Mouse (Mus musculus): Measurements from ENCODE around the gene Nt5c2.

The Nt5c2 gene

GRCm38 (mm10) chr19:46889666-46890065 is 125.3 kb downstream of the Nt5c2 start:
- CTCF ChIA-PET = no interaction called here

- CTCF ChIA-PET = no interaction called here
These were observed 127.0 kb downstream of the Nt5c2 start for GRCm38 (mm10) chr19:46887811-46888527.

DNA sequence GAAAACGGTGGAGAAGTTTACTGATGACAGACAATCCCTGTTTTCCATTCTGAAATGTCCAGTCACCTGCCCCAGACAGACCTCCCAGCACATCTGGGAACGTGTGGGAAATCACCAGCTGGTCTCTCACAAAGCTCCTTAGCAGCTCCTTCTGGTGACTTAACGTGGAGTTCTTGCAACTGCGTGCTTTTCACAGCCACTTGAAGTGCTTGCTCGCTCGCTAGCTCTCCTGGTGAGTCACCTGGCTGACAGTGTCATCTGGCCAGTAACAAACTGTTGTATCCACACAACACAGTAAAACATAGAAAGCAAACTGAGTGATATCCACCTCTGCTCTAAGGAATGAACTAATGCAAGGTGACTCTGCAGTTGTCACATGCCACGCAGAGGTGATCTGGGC is 128.1 kb downstream of the Nt5c2 start:
- CTCF ChIA-PET = no interaction called here

GRCm38 (mm10) chr19:46885365-46885764 is 129.6 kb downstream of the Nt5c2 start:
- CTCF ChIA-PET = interaction anchor here (1.0 kb wide), 1 partner anchor 106 kb away, joined by 3 read pairs; no protein-coding TSS in a partner anchor

- CTCF ChIA-PET = no interaction called here
These were observed 135.1 kb downstream of the Nt5c2 start for GRCm38 (mm10) chr19:46879876-46880275.

DNA sequence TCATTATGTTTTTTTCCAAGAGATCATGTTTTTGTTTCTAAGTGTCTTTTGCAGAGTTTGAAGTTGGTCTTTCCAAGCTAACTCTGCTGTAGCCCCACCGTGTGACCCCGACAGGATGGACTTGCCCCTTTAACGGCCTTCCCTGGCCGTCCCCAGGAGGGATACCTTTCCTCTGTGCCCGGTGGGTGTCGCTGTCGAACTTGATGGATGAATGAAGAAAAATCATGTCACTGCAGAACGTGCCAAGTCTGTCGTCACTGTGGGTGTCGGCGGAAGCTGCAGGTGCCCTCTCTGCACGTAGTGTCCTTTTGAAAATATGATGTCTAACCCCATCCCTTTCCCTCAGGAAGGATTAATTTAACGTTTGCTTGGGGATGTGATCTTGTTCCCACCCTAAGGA is 136.6 kb downstream of the Nt5c2 start:
- CTCF ChIA-PET = no interaction called here

- CTCF ChIA-PET = no interaction called here
These were observed 137.1 kb downstream of the Nt5c2 start for GRCm38 (mm10) chr19:46877886-46878285.

- CTCF ChIA-PET = interaction anchor here (0.5 kb wide), 1 partner anchor 862 kb away, joined by 4 read pairs; no protein-coding TSS in a partner anchor
These were observed 139.2 kb downstream of the Nt5c2 start for GRCm38 (mm10) chr19:46875790-46876189.

DNA sequence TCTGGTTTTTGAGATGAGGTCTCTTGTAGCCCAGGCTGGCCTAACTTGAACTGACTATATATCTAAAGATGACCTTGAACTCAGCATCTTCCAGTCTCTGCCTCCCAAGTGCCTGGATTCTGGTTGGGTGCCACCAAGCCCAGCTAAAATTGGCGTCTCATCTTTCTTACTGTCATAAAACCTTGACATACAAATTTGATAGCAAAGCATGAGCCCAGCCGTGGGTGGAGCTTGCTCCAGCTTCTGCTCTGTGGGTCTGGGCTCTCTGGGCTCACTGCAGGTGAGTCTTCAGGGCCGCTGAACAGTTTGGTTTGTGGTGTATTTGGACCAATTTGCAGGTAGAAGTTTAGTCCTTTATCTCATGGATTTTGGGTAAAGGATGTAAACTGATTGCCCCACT is 141.0 kb downstream of the Nt5c2 start:
- CTCF ChIA-PET = no interaction called here

DNA sequence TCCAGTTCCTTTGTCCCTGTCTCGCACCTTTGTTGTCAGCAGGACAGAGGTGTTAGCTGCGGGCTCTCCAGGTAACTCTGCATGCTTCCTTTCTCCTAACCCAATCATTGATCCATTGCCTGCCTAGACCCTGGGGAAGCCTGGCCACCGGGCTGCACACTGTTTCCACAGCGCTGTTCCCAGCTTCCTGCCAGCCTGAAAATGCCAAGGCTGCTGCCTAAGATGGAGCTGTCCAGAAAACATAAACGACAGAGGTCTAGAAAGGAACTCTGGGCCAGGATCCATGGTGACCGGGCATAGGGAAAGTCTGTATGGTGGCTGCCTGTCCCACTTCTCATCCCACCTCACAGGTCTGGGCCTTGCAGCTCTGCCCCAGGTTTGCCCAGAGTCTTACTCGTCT is 143.3 kb downstream of the Nt5c2 start:
- CTCF ChIA-PET = no interaction called here

DNA sequence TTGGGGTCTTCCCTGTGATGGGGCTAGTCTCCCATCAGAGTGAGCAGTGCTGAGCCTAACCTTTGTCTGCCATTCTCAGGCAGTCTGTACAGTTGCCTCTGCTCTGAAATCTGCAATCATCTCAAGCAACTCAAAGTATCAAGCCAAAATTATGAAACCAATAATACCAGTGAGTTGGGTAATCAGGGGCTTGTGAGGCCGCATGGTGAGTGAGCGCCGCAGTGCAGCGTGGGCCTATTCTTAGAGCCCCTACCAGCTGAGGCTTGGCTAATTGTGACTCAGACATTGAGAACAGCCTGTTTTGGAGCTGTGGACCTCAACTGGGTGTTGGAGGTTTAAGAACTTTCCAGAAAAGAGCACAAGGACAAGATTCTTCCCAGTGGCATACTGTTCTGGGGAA is 143.9 kb downstream of the Nt5c2 start:
- CTCF ChIA-PET = no interaction called here

- CTCF ChIA-PET = interaction anchor here (0.6 to 1.4 kb wide), 5 partner anchors 54 to 220 kb away, joined by 3 to 4 read pairs (median 3); no protein-coding TSS in a partner anchor
These were observed 145.4 kb downstream of the Nt5c2 start for GRCm38 (mm10) chr19:46869526-46869925.

- CTCF ChIA-PET = interaction anchor here (0.6 to 1.4 kb wide), 3 partner anchors 54 to 220 kb away, joined by 3 to 4 read pairs (median 3); no protein-coding TSS in a partner anchor
These were observed 145.9 kb downstream of the Nt5c2 start for GRCm38 (mm10) chr19:46869049-46869448.

DNA sequence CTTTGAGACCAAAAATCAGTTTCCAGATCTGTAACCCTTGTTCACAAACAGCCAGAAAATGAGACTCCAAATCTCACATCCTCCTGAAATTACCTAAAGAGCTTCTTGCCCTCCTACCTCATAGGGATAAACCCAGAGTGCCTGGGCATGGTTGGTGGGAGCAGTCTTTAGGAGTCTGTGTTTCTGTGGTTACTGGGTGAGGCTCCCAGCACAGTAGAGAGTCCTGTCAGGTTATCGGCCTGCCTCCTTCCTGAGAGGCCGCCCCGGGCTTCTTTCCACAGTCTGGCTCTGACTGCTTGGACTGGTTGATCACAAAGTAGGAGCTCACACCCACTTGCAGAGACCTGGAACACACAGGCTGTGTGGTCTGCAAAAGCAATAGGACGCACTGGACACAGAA is 149.6 kb downstream of the Nt5c2 start:
- CTCF ChIA-PET = no interaction called here

- CTCF ChIA-PET = no interaction called here
These were observed 150.1 kb downstream of the Nt5c2 start for GRCm38 (mm10) chr19:46864731-46865331.

- CTCF ChIA-PET = no interaction called here
These were observed 150.9 kb downstream of the Nt5c2 start for GRCm38 (mm10) chr19:46864079-46864478.

- CTCF ChIA-PET = interaction anchor here (0.7 kb wide), 1 partner anchor 277 kb away, joined by 4 read pairs; no protein-coding TSS in a partner anchor
These were observed 151.6 kb downstream of the Nt5c2 start for GRCm38 (mm10) chr19:46863236-46863927.

- CTCF ChIA-PET = interaction anchor here (0.7 kb wide), 1 partner anchor 276 kb away, joined by 4 read pairs; no protein-coding TSS in a partner anchor
These were observed 152.4 kb downstream of the Nt5c2 start for GRCm38 (mm10) chr19:46862556-46862955.

DNA sequence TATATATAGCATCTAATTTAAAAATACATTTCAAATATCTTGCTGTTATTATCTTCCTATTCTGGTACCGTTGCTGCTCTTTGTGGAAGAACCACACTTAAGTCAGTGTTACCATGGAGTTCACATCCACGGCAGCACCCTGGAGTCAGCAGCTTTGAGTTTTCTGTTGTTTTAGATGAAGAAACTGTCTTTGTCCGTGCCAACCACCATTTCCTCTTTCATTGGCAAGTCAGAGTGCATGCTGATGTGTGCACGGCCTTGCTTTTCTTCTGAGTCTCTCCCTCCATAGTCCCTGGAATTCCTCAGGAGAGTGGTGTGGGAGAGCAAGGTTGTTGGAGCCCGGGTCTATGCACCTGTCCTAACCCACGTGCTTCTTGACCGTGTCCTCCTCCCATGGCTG is 156.8 kb downstream of the Nt5c2 start:
- CTCF ChIA-PET = no interaction called here

- CTCF ChIA-PET = no interaction called here
These were observed 157.5 kb downstream of the Nt5c2 start for GRCm38 (mm10) chr19:46857277-46857989.

DNA sequence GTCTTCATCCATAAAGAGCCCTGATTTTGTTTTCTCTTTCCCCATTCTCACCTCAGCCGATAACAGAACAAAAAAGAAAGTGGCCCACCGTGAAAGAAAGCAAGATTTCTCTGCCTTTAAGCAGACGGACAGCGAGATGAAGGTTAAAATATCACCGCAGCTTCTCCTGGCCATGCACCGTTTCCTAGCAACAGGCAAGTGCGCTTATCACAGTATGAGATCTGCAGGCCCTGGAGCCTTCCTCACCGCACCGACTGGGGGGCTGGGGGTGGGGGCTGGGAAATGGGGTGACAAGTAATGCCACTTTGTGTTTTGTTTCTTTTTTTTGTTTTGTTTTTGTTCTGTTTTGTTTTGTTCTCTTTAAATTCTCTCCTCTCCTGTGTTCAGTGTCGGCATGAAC is 158.2 kb downstream of the Nt5c2 start:
- CTCF ChIA-PET = no interaction called here

DNA sequence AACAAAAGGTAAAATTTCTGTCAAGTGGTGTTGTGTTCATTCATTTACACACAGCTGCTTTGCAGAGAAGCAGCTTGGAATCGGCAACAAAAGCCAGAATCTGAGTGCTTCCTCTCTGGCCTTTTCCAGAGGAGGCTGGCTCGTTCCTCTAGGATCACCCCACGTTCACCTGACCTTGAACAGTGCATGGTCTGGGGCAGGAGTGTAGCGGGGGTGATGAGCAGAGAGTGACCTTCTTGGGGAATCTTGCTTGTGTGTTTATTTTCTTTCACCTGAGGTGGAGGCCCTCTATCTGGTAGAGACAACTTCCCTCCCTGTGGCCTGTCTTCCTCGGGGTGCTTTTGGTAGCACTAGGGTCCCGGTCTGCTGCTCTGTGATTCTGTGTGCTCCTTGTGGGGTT is 158.7 kb downstream of the Nt5c2 start:
- CTCF ChIA-PET = interaction anchor here (0.5 kb wide), 1 partner anchor 887 kb away, joined by 4 read pairs; no protein-coding TSS in a partner anchor

Data from spleen, embryonic (tissue).